8 mouse cellular contexts compared by ENCODE assay signal in genomic region chr7:64049183-64049965, GRCm38 (mm10).
DNase-seq lines count a peak whose midpoint lies in the region; ATAC-seq and TF ChIP-seq lines count a peak whose summit lies in the region.

No protein-coding gene starts in this region.

- DNase-seq in ovary, adult 18-20 months (ENCODE audit: low spot score) = peak; percentile 39
- no peak for DNase-seq in ovary, postnatal 36 days (ENCODE audit: low spot score)
- DNase-seq in forebrain, postnatal 0 days = no peak
- no peak for DNase-seq in midbrain, postnatal 0 days (ENCODE audit: low spot score)
- no peak for DNase-seq in right cerebral cortex, adult 18-20 months
- DNase-seq in cerebellum, postnatal 14 days = no peak
- DNase-seq in cerebellum, adult 8-10 months = no peak

- 71% methylated on average over 11 of the region's 11 CpGs for WGBS in forebrain, postnatal 0 days
- 80% methylated on average over 11 of the region's 11 CpGs for WGBS in limb, embryonic 13.5 days
- 71% methylated on average over 11 of the region's 11 CpGs for WGBS in midbrain, postnatal 0 days

- no peak for TF ChIP-seq CTCF in forebrain, postnatal 0 days (IDR thresholded peaks at IDR 0.05; ENCODE audit: low read depth)
- no peak for TF ChIP-seq CTCF in midbrain, postnatal 0 days (IDR thresholded peaks at IDR 0.05)

- no peaks in the 10 kb centered on the region for H3K27me3 ChIP-seq in forebrain, postnatal 0 days (ENCODE audit: insufficient read depth, low read length)
- no peaks in the 10 kb centered on the region; the same call in 1 of the 2 replicates for H3K27me3 ChIP-seq in limb, embryonic 13.5 days
- H3K27me3 ChIP-seq in midbrain, postnatal 0 days (ENCODE audit: insufficient read depth, low read length) = no peaks in the 10 kb centered on the region

- no peak overlapping the region for H3K27ac ChIP-seq in forebrain, postnatal 0 days (ENCODE audit: low read depth, low read length)
- peak overlapping the region; percentile 23; the same call in 1 of the 2 replicates for H3K27ac ChIP-seq in limb, embryonic 13.5 days
- no peak overlapping the region for H3K27ac ChIP-seq in midbrain, postnatal 0 days (ENCODE audit: low read depth, low read length)

- peak overlapping the region; percentile 71 for H3K4me2 ChIP-seq in forebrain, postnatal 0 days (ENCODE audit: low read depth)
- peak overlapping the region; percentile 78 for H3K4me2 ChIP-seq in limb, embryonic 13.5 days (replicated peaks)
- H3K4me2 ChIP-seq in midbrain, postnatal 0 days (ENCODE audit: low read depth, low read length, poor library complexity, severe bottlenecking) = peak overlapping the region; percentile 54

- no peak overlapping the region; the same call in 1 of the 2 replicates for H3K4me3 ChIP-seq in forebrain, postnatal 0 days (ENCODE audit: low read depth, low read length)
- peak overlapping the region; percentile 50 for H3K4me3 ChIP-seq in limb, embryonic 13.5 days
- H3K4me3 ChIP-seq in midbrain, postnatal 0 days (ENCODE audit: low read depth, low read length) = peak overlapping the region; percentile 39

- ATAC-seq in forebrain, postnatal 0 days = no peak
- 0 out of 2 replicates have a peak, but pooled peaks have one; percentile 4 for ATAC-seq in limb, embryonic 13.5 days (ENCODE audit: low FRiP score, low read depth)
- ATAC-seq in midbrain, postnatal 0 days (ENCODE audit: low FRiP score) = 0 out of 2 replicates have a peak, but pooled peaks have one; percentile 24

- H3K36me3 ChIP-seq in forebrain, postnatal 0 days (ENCODE audit: insufficient read depth) = no peaks in the 10 kb centered on the region
- no peaks in the 10 kb centered on the region for H3K36me3 ChIP-seq in limb, embryonic 13.5 days
- H3K36me3 ChIP-seq in midbrain, postnatal 0 days (ENCODE audit: insufficient read depth, low read length) = no peaks in the 10 kb centered on the region

- peak overlapping the region; percentile 59 for H3K9ac ChIP-seq in forebrain, postnatal 0 days
- H3K9ac ChIP-seq in limb, embryonic 13.5 days = peak overlapping the region; percentile 71; the same call in 1 of the 2 replicates
- peak overlapping the region; percentile 73; the same call in 1 of the 2 replicates for H3K9ac ChIP-seq in midbrain, postnatal 0 days (replicated peaks; ENCODE audit: low read length, poor library complexity, severe bottlenecking)

- no peaks in the 10 kb centered on the region for H3K9me3 ChIP-seq in forebrain, postnatal 0 days (ENCODE audit: low read length)
- no peaks in the 10 kb centered on the region for H3K9me3 ChIP-seq in limb, embryonic 13.5 days
- H3K9me3 ChIP-seq in midbrain, postnatal 0 days (ENCODE audit: low read length) = no peaks in the 10 kb centered on the region

- H3K4me1 ChIP-seq in forebrain, postnatal 0 days (ENCODE audit: insufficient read depth) = 0 out of 2 replicates have a peak, but pooled peaks cover 2% of the 10 kb centered on the region
- H3K4me1 ChIP-seq in limb, embryonic 13.5 days = peaks cover 18% of the 10 kb centered on the region
- H3K4me1 ChIP-seq in midbrain, postnatal 0 days (ENCODE audit: insufficient read depth, low read length) = peaks cover 8% of the 10 kb centered on the region; the same call in 1 of the 2 replicates
